Mouse (Mus musculus) spleen, adult 18-20 months (tissue): ENCODE results near the gene Tgfbr3.
"Not testable (repeated sequence)": the region's sequence is repeated elsewhere in the genome, so short reads cannot be mapped to it uniquely, and the experiment has no call there.

Experiments used
- DNase-seq, 2 experiments: peaks; one replicate each; pipeline ENCODE4 v3.0.0; 2022; ENCODE audit warnings: mixed read lengths in 2 of 2

Gene Tgfbr3

DNA sequence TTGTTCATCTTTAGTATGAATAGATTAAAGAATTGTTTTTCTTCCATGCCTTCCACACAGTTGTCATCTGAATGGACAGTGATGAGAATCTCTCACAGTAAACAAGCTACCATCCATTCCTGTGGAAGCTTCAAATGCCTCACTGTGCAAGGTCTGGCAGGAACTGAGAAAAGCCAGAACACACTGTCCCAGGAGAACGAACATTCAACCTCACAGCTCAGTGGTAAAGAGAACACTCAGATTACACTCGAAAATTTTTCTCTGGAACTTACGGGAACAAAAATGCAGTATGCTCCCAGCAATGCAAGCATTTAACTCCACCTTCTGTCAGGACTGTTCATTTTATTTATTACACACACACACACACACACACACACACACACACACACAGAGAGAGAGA lies 13.2 kb downstream of the Tgfbr3 start:
- no peak for DNase-seq

DNA sequence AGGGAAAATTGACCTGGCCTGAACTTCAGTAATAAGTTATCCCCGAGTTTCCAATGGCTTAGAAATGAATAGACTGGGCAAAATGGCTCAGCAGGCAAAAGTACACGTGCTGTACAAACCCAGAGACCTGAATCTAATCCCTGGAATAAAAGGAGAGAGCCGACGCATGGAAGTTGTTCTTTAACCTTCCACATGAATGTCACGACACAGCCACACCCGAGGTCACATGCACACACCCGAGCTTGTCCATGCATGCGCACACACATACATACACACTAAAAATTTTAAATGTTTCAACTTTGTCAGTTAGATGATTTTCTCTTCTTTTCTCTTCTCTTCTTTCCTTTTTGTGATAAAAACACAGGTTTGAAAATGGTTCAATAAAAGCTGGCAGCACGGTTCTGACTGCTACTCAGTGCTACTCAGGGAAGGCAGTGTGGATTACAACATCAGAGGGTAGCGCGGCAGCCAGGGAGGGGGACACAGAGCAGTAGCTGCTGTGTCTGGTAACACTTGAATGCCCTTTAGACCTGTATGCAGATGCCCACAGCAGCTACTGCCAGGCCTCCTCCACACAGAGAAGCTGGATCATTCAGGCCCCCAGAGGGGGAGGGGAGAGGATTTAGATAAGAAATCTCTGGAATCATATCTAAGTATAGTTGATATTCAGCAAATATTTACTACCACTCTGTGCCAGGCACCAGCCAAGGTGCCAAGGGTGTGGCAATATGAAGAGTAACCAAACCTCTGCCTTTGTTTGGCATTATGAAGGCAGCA lies 17.0 kb downstream of the Tgfbr3 start:
- no peak for DNase-seq

- no peak for DNase-seq
These were observed 20.5 kb downstream of the Tgfbr3 start for GRCm38 (mm10) chr5:107269006-107269328.

DNA sequence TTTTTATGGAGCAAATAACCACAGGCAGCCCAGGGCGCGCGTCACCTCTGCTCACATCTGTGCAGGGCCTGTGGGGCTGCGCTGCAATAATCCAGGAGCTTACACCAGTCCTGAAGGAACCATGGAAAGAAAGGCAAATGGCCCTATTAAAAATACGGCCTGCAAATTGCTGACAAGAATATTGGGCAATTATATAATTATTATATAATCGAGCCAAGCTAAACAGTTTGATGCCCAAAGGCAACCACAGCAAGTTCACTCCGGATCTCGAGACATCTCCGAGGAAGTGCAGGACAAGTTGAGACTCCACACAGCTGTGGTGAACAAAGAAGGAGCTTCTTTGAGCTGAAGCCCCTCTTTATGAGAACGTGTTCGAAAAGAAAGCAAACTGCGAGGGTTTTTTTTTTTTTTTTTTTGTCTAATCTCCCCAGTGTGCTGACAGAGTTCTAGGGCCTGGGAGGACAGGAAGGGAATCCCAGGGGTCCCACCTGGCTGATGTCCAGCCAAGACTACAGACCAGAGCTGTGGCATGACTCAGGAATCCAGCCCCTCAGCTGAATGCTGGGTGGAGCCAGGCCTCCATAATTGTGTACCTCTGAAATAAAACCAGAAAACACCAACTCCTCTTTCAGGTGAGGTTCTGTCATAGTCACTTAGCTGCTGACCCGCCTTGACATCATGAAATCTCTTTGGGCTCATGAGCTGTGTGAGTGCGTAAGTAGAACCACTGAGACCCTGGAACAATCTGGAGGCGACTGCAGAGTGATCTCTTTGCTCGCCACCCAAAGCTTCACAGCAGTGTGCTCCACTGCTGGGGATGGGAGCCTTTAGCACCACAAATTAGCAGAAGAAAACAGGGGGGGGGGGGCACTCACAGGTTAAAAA lies 21.1 kb downstream of the Tgfbr3 start:
- no peak for DNase-seq

DNA sequence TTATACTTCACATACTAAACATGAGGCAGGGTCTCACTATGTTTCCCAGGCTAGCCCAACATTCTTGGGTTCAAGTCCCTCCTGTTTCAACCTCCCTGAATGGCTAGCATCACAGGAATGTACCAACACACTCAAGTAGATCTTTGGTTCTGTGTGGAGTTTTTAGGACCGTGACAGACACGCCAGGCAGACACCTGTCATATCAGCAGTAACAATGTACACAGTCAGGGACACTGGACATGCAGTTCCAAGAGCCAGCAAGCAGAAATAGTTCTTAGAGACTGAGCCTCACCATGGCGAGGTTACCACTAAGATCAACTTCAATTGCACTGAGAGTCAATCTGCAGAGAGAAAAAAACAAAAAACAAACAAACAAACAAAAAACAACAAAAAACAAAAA lies 22.9 kb downstream of the Tgfbr3 start:
- DNase-seq: no peak

GRCm38 (mm10) chr5:107264426-107265360 lies 24.7 kb downstream of the Tgfbr3 start:
- DNase-seq: no peak

DNA sequence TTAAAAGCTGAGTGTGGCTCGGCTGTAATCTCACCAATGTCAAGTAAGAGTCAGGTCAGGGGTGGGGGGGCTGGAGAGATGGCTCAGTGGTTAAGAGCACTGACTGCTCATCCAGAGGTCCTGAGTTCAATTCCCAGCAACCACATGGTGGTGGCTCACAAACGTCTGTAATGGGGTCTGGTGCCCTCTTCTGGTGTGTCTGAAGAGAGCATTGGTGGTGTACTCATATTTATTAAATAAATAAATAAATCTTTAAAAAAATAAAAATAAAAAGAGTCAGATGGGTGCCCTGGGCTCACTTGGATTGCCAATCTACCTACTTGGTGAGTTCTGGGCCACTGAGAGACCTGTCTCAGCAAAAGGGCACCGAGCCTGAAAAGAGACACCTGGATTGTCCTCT lies 25.6 kb downstream of the Tgfbr3 start:
- no peak for DNase-seq

- no peak for DNase-seq
These were observed 27.5 kb downstream of the Tgfbr3 start for GRCm38 (mm10) chr5:107261930-107262329.

DNA sequence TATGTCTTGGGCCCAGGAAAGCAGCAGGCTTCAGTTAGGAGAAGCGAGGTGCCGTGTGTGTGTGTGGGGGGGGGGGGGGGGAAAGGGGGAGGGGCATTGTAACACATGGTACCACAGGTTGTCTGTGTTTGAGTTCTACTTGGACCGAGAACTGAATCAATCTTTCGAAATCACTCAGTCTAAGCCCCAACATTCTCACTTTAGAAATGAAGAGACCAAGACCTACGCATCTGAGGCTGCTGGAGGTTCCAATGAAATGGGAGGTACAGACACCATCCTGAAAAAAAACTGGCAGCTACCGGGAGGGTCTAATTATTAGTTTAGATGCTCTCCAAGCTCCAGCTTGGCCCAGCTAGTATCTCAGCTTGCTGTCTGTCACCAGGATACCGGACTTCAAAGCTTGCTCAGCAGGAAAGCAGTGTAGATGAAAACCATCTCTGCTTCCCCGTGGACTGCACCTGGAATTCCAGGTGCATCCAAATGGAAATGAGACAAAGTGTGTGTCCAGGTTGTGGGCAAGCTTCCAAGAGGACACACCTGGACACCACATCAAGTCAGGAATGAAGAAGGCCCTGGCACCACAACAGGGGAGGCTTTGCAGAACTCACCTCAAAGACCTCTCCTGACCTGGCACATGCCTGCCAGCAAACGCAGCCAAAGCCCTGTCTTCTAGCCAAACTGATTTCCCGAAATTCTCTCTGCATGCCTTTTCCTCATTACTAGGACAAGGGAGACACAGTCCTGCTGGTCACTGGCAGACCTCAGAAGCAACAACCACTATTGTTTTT lies 28.5 kb downstream of the Tgfbr3 start:
- DNase-seq: no peak

- no peak for DNase-seq
These were observed 29.9 kb downstream of the Tgfbr3 start for GRCm38 (mm10) chr5:107259487-107260040.

DNA sequence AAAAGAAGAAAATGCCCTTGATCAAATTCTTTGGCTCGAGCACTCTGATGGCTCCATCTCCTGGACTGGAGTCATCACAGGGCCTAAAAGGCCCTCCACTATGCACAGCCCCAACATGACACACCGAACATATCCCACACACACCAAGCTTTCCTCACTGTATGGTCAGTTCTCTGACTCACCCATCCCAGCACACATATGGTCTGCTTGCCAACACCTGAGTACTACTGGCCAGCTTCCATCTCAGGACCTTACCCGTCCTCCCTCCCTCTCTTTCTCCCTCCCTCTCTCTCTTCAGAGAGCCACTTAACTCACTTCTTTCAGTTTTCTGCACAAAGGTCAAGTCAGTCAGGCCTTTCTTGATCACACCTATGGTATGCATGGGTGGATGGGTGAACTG lies 36.0 kb downstream of the Tgfbr3 start:
- DNase-seq: no peak

- no peak for DNase-seq
These were observed 37.0 kb downstream of the Tgfbr3 start for GRCm38 (mm10) chr5:107252435-107252834.

DNA sequence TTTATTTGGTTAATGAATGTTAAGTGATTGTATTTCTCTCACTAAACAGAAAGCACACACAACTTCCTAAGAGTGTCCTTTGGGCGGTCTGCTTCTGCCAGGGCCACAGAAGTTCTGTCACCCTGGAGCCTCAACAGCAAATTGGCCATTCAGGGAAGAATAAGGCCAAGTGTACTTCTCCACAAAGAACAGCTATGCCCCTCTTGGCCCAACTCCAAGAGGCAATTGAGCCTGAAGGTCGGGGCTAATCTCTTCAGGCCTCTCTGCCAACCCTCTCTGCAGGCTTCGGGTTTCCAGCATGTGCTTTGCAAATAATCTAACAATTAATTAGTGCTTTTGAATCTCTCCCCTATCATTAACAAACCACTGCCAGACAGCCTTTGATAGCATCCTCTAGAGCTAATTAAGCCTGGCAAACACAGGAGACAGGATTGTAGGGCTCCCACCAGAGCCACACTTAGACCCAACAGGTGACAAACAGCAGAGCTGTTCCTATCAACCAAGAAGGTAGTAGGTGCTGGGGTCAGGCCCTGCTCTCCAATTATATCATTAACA lies 37.6 kb downstream of the Tgfbr3 start:
- DNase-seq: no peak

GRCm38 (mm10) chr5:107250548-107251272 lies 38.7 kb downstream of the Tgfbr3 start:
- DNase-seq: no peak

DNA sequence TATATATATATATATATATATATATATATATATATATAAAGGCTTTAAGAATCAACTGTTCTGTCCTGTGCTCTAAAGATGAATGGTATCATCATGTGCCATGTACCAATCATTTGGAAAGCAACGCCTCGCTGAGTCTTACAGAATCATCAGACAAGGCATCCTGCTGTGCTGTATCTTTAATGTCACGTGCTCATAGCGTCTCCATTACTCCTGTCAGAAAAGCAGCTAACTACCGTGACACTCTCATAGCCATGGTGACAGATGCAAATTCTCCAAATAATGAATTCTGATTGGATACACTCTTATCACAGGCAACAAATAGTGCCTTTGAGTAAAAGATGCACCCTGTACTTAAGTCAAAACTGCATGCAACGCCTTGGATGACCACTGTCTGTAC lies 40.7 kb downstream of the Tgfbr3 start:
- DNase-seq: no peak

- DNase-seq: not testable (repeated sequence)
These were observed 41.1 kb downstream of the Tgfbr3 start for GRCm38 (mm10) chr5:107248302-107248701.

DNA sequence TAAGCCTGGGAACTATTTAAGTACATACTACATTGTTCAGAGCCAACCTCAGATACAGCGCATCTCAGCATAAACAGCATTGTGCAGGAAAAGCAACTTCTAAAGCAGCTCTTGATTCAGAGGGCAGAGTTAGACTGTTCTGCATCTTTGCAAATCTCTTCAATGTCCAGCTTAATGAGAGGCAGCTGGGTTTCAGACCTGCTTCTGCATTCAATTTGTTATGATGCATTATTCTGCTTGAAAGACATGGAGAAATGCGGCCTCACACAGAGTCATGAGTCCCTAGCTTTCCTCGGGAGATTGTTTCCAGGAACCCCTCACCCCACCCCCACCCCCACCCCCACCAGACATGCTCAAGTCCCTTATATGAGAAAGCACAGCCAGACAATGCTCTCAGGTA lies 41.6 kb downstream of the Tgfbr3 start:
- no peak for DNase-seq

GRCm38 (mm10) chr5:107243445-107243844 lies 46.0 kb downstream of the Tgfbr3 start:
- DNase-seq: no peak

GRCm38 (mm10) chr5:107242993-107243392 lies 46.4 kb downstream of the Tgfbr3 start:
- no peak for DNase-seq

- DNase-seq: no peak
These were observed 49.2 kb downstream of the Tgfbr3 start for GRCm38 (mm10) chr5:107240276-107240675.

DNA sequence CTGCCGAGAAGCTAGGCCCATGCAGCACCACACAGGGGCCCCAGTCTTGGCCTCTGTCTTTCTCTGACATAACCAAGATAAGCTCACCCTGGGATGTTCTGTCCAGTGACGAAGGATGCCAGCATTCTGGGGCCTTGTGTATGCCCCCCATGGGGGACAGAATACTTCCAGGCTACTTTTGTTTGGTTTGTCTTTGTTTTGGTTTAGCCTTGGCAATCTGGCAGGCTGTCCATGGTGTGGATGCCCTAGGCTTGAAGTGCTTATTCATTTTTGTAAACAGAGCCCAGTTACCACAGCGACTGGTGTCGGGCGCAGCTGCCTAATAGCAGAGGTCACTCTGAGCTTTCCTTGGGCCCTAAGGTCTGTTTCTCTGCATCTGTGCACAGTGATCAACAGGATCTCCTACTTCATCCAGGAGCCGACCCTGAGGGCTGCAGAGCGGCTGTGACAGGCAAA lies 51.4 kb downstream of the Tgfbr3 start:
- no peak for DNase-seq
